10 mouse cellular contexts compared by ENCODE assay signal in genomic region chr17:8368570-8368969, GRCm38 (mm10). TPM values are rescaled to one million over a fixed set of nuclear protein-coding genes. Genes with fewer than 3 reads are reported as not detected.
DNase-seq lines count a peak whose midpoint lies in the region; ATAC-seq lines count a peak whose summit lies in the region.
"Had no signal": no experiment of that assay in that cellular context is flagged by ENCODE, and none has a peak within 500 bp of the region (broad histone marks: within the 10 kb centered on the region; RNA-seq: fewer than 3 reads in every experiment).

No protein-coding gene starts in this region.

- H3K9me3 ChIP-seq in embryonic facial prominence, embryonic 13.5 days, result no peaks in the 10 kb centered on the region
- H3K9me3 ChIP-seq in neural tube, embryonic 11.5 days (ENCODE audit: control insufficient read depth, low read length), result no peaks in the 10 kb centered on the region
- H3K9me3 ChIP-seq: G1E had no signal

- 19% methylated on average over 8 of the region's 8 CpGs for WGBS in embryonic facial prominence, embryonic 13.5 days
- WGBS in neural tube, embryonic 11.5 days, result 23% methylated on average over 8 of the region's 8 CpGs

- H3K4me3 ChIP-seq in embryonic facial prominence, embryonic 13.5 days, result no peak overlapping the region
- no peak overlapping the region for H3K4me3 ChIP-seq in neural tube, embryonic 11.5 days (ENCODE audit: low read depth, low read length)

- peak; percentile 32; the same call in 1 of the 2 replicates for ATAC-seq in embryonic facial prominence, embryonic 13.5 days (ENCODE audit: insufficient number of reproducible peaks, insufficient read depth, low FRiP score, low TSS enrichment, low read depth)
- 0 out of 2 replicates have a peak, but pooled peaks have one; percentile 28 for ATAC-seq in neural tube, embryonic 11.5 days (ENCODE audit: insufficient read depth, low FRiP score, low TSS enrichment)

- H3K36me3 ChIP-seq in embryonic facial prominence, embryonic 13.5 days, result no peaks in the 10 kb centered on the region
- no peaks in the 10 kb centered on the region for H3K36me3 ChIP-seq in neural tube, embryonic 11.5 days (ENCODE audit: control insufficient read depth, insufficient read depth, low read length)
- H3K36me3 ChIP-seq: G1E had no signal

- H3K4me2 ChIP-seq in embryonic facial prominence, embryonic 13.5 days, result peak overlapping the region; percentile 47
- H3K4me2 ChIP-seq in neural tube, embryonic 11.5 days (ENCODE audit: low read depth), result no peak overlapping the region

- H3K4me1 ChIP-seq in embryonic facial prominence, embryonic 13.5 days, result peaks cover 52% of the 10 kb centered on the region
- H3K4me1 ChIP-seq in neural tube, embryonic 11.5 days (ENCODE audit: control insufficient read depth, insufficient read depth, low read length), result peaks cover 29% of the 10 kb centered on the region; the same call in 1 of the 2 replicates

- H3K27me3 ChIP-seq in embryonic facial prominence, embryonic 13.5 days, result no peaks in the 10 kb centered on the region
- no peaks in the 10 kb centered on the region for H3K27me3 ChIP-seq in neural tube, embryonic 11.5 days (ENCODE audit: control insufficient read depth, insufficient read depth, low read length)

- H3K9ac ChIP-seq in embryonic facial prominence, embryonic 13.5 days, result no peak overlapping the region
- no peak overlapping the region for H3K9ac ChIP-seq in neural tube, embryonic 11.5 days (ENCODE audit: low read length)

- no peak overlapping the region for H3K27ac ChIP-seq in embryonic facial prominence, embryonic 13.5 days
- peak overlapping the region; percentile 57 for H3K27ac ChIP-seq in neural tube, embryonic 11.5 days (ENCODE audit: low read depth, low read length)

- peak; percentile 38 for DNase-seq in cerebellum, adult 11 months
- peak; percentile 74 to 76 for DNase-seq in layer of hippocampus, adult 8-10 months (ENCODE audit: low spot score in 2 of 2)
- peak; percentile 61 for DNase-seq in neural tube, embryonic 11.5 days (ENCODE audit: low spot score)
- no peak for DNase-seq in lung, postnatal 14 days
- no peak for DNase-seq in thymus, postnatal 36 days
- no peak for DNase-seq in kidney, postnatal 4 days
- no peak for DNase-seq in kidney, postnatal 14 days

RNA-seq across cellular contexts. Expression of gene T2, which starts 12.8 kb away (rescaled TPM):
- 0.81 and 1.4 TPM in 2 replicates for polyA plus RNA-seq in embryonic facial prominence, embryonic 13.5 days (2015; fragmentation: Nextera tagmentation; extraction: Ambion mirVana)
- total RNA-seq in layer of hippocampus, adult 8-10 months (2022), result 1 to 10 TPM in 3 of 4 experiments, under 1 TPM in 1; 0.96 to 1.7 (median 1.3) TPM
- 0.42 and 0.53 TPM in 2 replicates for polyA plus RNA-seq in neural tube, embryonic 11.5 days (2014; fragmentation: Nextera tagmentation; extraction: Ambion mirVana)
- total RNA-seq: G1E had no signal
- polyA plus RNA-seq: G1E; liver, embryonic 16.5 days had no signal

RNA-seq across cellular contexts. Expression of gene Prr18, which starts 31.3 kb away (rescaled TPM):
- polyA plus RNA-seq in embryonic facial prominence, embryonic 13.5 days (2015; fragmentation: Nextera tagmentation; extraction: Ambion mirVana), result 0.45 and 0.52 TPM in 2 replicates
- total RNA-seq in layer of hippocampus, adult 8-10 months (2022), result 10 to 100 TPM; 20.0 to 30.2 (median 27.0) TPM
- polyA plus RNA-seq in neural tube, embryonic 11.5 days (2014; fragmentation: Nextera tagmentation; extraction: Ambion mirVana), result 0.89 and 1.4 TPM in 2 replicates

RNA-seq across cellular contexts. Expression of gene Sft2d1, which starts 57.7 kb away (rescaled TPM):
- 58.9 and 67.8 TPM in 2 replicates for polyA plus RNA-seq in embryonic facial prominence, embryonic 13.5 days (2015; fragmentation: Nextera tagmentation; extraction: Ambion mirVana)
- total RNA-seq in layer of hippocampus, adult 8-10 months (2022), result 10 to 100 TPM; 47.5 to 81.2 (median 63.8) TPM
- polyA plus RNA-seq in neural tube, embryonic 11.5 days (2014; fragmentation: Nextera tagmentation; extraction: Ambion mirVana), result 67.1 and 67.3 TPM in 2 replicates

Comparison
In these comparisons a context has a peak if more than half of its experiments do, and no peak if none do; other contexts are left out.
1. DNase-seq: peak in cerebellum, adult 11 months (single experiment), layer of hippocampus, adult 8-10 months (2 of 2) and neural tube, embryonic 11.5 days (single experiment); none in lung, postnatal 14 days (single experiment), thymus, postnatal 36 days (0 of 2), kidney, postnatal 4 days (0 of 2) and kidney, postnatal 14 days (single experiment).